Mouse (Mus musculus) embryonic fibroblast, embryonic 13.5 days (primary cell): ENCODE measurements at regions not wholly inside any gene's neighbourhood (a gene's known extent, or its start where the extent isn't known, plus 50 kb on each side); places are given as distances from the start of the nearest gene placed in this dataset.

ENCODE experiments used
- CTCF ChIP-seq: IDR thresholded peaks from 2 replicates; pipeline ENCODE4 v1.5.1; 2011; ENCODE audit warnings: mild to moderate bottlenecking, control low read depth, low read length, moderate library complexity, borderline replicate concordance; ENCODE audit not compliant: insufficient read depth
- POLR2A ChIP-seq: IDR thresholded peaks from 2 replicates; pipeline ENCODE4 v1.6.1; 2011; ENCODE audit warnings: low read depth, mild to moderate bottlenecking, control low read depth, low read length, moderate library complexity

GRCm38 (mm10) chr17:83108151-83108550 lies 106.9 kb upstream of the Pkdcc start:
- TF ChIP-seq CTCF (no peak), POLR2A (no peak)
